Mouse (Mus musculus) E14TG2a.4 (cell line): ENCODE data around the gene Usp7.
"Not testable (repeated sequence)": the region's sequence is repeated elsewhere in the genome, so short reads cannot be mapped to it uniquely, and the experiment has no call there.

Experiments used
- H3K27me3 ChIP-seq: 2 replicates; pipeline ENCODE4 v1.6.1; 2014; ENCODE audit warnings: low read length, control low read depth; ENCODE audit not compliant: insufficient read depth
- H3K36me3 ChIP-seq: 2 replicates; pipeline ENCODE4 v1.6.1; 2014; ENCODE audit warnings: low read length, control low read depth; ENCODE audit not compliant: insufficient read depth
- H3K4me1 ChIP-seq: replicated peaks from 2 replicates; pipeline ENCODE4 v1.6.1; 2014; ENCODE audit warnings: low read depth, low read length, control low read depth
- H3K4me3 ChIP-seq: replicated peaks from 2 replicates; pipeline ENCODE4 v1.5.1; 2014; ENCODE audit warnings: mild to moderate bottlenecking, low read length
- H3K9me3 ChIP-seq: 2 replicates; pipeline ENCODE4 v1.6.1; 2014; ENCODE audit warnings: low read length, control low read depth
- CTCF ChIP-seq: conservative IDR thresholded peaks from 2 replicates; pipeline ENCODE4 v1.5.1; 2014; ENCODE audit warnings: low read length
- NANOG ChIP-seq: IDR thresholded peaks from 2 replicates; pipeline ENCODE4 v1.6.1; 2014; ENCODE audit warnings: borderline replicate concordance, low read length, mixed read lengths
- POU5F1 ChIP-seq: IDR thresholded peaks from 2 replicates; pipeline ENCODE4 v1.6.1; 2014; ENCODE audit warnings: low read length, borderline replicate concordance

Usp7 gene

GRCm38 (mm10) chr16:8764124-8764907, 27.8 kb downstream of the Usp7 start:
- no peaks in the 10 kb centered on the region for H3K27me3 ChIP-seq
- H3K36me3 ChIP-seq = peaks cover 85% of the 10 kb centered on the region
- no peaks in the 10 kb centered on the region for H3K9me3 ChIP-seq
- peaks cover 95% of the 10 kb centered on the region for H3K4me1 ChIP-seq
- H3K4me3 ChIP-seq = peak overlapping the region; percentile 17; the same call in 1 of the 2 replicates
- TF ChIP-seq POU5F1 (no peak), NANOG (no peak), CTCF (no peak)

GRCm38 (mm10) chr16:8763028-8763427, 29.1 kb downstream of the Usp7 start:
- H3K4me3 ChIP-seq = 0 out of 2 replicates have a peak overlapping the region, but pooled peaks have one; percentile 20
- TF ChIP-seq CTCF (no peak), POU5F1 (no peak), NANOG (no peak)
- H3K4me1 ChIP-seq = peaks cover 98% of the 10 kb centered on the region
- no peaks in the 10 kb centered on the region for H3K9me3 ChIP-seq
- peaks cover 75% of the 10 kb centered on the region for H3K36me3 ChIP-seq
- no peaks in the 10 kb centered on the region for H3K27me3 ChIP-seq

GRCm38 (mm10) chr16:8761894-8762293, 30.2 kb downstream of the Usp7 start:
- H3K4me1 ChIP-seq = peaks cover 96% of the 10 kb centered on the region
- no peaks in the 10 kb centered on the region for H3K27me3 ChIP-seq
- H3K36me3 ChIP-seq = peaks cover 77% of the 10 kb centered on the region
- no peaks in the 10 kb centered on the region for H3K9me3 ChIP-seq
- H3K4me3 ChIP-seq = no peak overlapping the region
- TF ChIP-seq POU5F1 (no peak), CTCF (no peak), NANOG (no peak)

GRCm38 (mm10) chr16:8761005-8761404, 31.1 kb downstream of the Usp7 start:
- H3K9me3 ChIP-seq = no peaks in the 10 kb centered on the region
- H3K36me3 ChIP-seq = peaks cover 77% of the 10 kb centered on the region
- H3K27me3 ChIP-seq = no peaks in the 10 kb centered on the region
- no peak overlapping the region for H3K4me3 ChIP-seq
- TF ChIP-seq CTCF (no peak), POU5F1 (no peak), NANOG (no peak)
- peaks cover 96% of the 10 kb centered on the region for H3K4me1 ChIP-seq

GRCm38 (mm10) chr16:8758979-8759378, 33.1 kb downstream of the Usp7 start:
- TF ChIP-seq CTCF = no peak
- TF ChIP-seq POU5F1 = no peak
- TF ChIP-seq NANOG = no peak
- Histone ChIP-seq H3K36me3 (peaks cover 77% of the 10 kb centered on the region), H3K4me1 (peaks cover 96% of the 10 kb centered on the region), H3K9me3 (no peaks in the 10 kb centered on the region), H3K27me3 (no peaks in the 10 kb centered on the region), H3K4me3 (no peak overlapping the region)

- Histone ChIP-seq H3K27me3 (no peaks in the 10 kb centered on the region), H3K4me1 (peaks cover 95% of the 10 kb centered on the region), H3K36me3 (peaks cover 77% of the 10 kb centered on the region), H3K9me3 (no peaks in the 10 kb centered on the region), H3K4me3 (no peak overlapping the region)
- TF ChIP-seq NANOG = no peak
- no peak for TF ChIP-seq CTCF
- no peak for TF ChIP-seq POU5F1
Observed at GRCm38 (mm10) chr16:8758193-8758592, 33.9 kb downstream of the Usp7 start.

- Histone ChIP-seq H3K36me3 (peaks cover 77% of the 10 kb centered on the region), H3K4me1 (peaks cover 95% of the 10 kb centered on the region)
- not testable (repeated sequence) for H3K27me3 ChIP-seq, H3K4me3 ChIP-seq, H3K9me3 ChIP-seq
Observed at GRCm38 (mm10) chr16:8757586-8757985, 34.5 kb downstream of the Usp7 start.

- Histone ChIP-seq H3K27me3 (no peaks in the 10 kb centered on the region), H3K4me3 (no peak overlapping the region), H3K9me3 (no peaks in the 10 kb centered on the region), H3K36me3 (peaks cover 96% of the 10 kb centered on the region), H3K4me1 (peaks cover 97% of the 10 kb centered on the region)
- TF ChIP-seq CTCF (no peak), POU5F1 (no peak), NANOG (no peak)
Observed at GRCm38 (mm10) chr16:8752334-8752733, 39.8 kb downstream of the Usp7 start.

GRCm38 (mm10) chr16:8751555-8752235, 40.4 kb downstream of the Usp7 start:
- H3K9me3 ChIP-seq = no peaks in the 10 kb centered on the region
- H3K27me3 ChIP-seq = no peaks in the 10 kb centered on the region
- peaks cover 96% of the 10 kb centered on the region for H3K36me3 ChIP-seq
- H3K4me1 ChIP-seq = peaks cover 97% of the 10 kb centered on the region
- TF ChIP-seq NANOG (no peak), POU5F1 (no peak), CTCF (no peak)
- H3K4me3 ChIP-seq = no peak overlapping the region
